Mouse (Mus musculus) hindbrain, embryonic 16.5 days (tissue): Measurements from ENCODE around the gene Trpc3. TPM values are rescaled to one million over a fixed set of nuclear protein-coding genes. Genes with fewer than 3 reads are reported as not detected.
"Not testable (repeated sequence)": the region's sequence is repeated elsewhere in the genome, so short reads cannot be mapped to it uniquely, and the experiment has no call there.

ENCODE experiments used
- ATAC-seq: fragments of 200-750 bp; cut with Nextera tagmentation; 2 replicates; pipeline ENCODE4 v1.8.0; 2017; ENCODE audit warnings: moderate TSS enrichment, moderate library complexity
- H3K27ac ChIP-seq: fragments of 300-500 bp; sonication (generic); 2 replicates; pipeline ENCODE4 v1.5.1; 2014; ENCODE audit warnings: low read depth, mild to moderate bottlenecking, control low read depth, low read length, moderate library complexity
- H3K27me3 ChIP-seq: fragments of 300-500 bp; sonication (generic); replicated peaks from 2 replicates; pipeline ENCODE4 v1.6.1; 2014; ENCODE audit warnings: low read length; ENCODE audit not compliant: control insufficient read depth, insufficient read depth
- H3K36me3 ChIP-seq: fragments of 300-500 bp; sonication (generic); 2 replicates; pipeline ENCODE4 v1.6.1; 2014; ENCODE audit warnings: mild to moderate bottlenecking, low read length, moderate library complexity, mixed read lengths; ENCODE audit not compliant: control insufficient read depth, insufficient read depth
- H3K4me1 ChIP-seq: fragments of 300-500 bp; sonication (generic); 2 replicates; pipeline ENCODE4 v1.6.1; 2014; ENCODE audit warnings: low read depth, low read length; ENCODE audit not compliant: control insufficient read depth, insufficient read depth
- H3K4me2 ChIP-seq: fragments of 300-500 bp; sonication (generic); 2 replicates; pipeline ENCODE4 v1.6.1; 2014; ENCODE audit warnings: mild to moderate bottlenecking, low read length, control low read depth, moderate library complexity
- H3K4me3 ChIP-seq: fragments of 300-500 bp; sonication (generic); 2 replicates; pipeline ENCODE4 v1.5.1; 2014; ENCODE audit warnings: mild to moderate bottlenecking, low read length, control low read depth, moderate library complexity
- H3K9ac ChIP-seq: fragments of 300-500 bp; sonication (generic); 2 replicates; pipeline ENCODE4 v1.6.1; 2014; ENCODE audit warnings: low read depth, mild to moderate bottlenecking, control low read depth, low read length, moderate library complexity
- H3K9me3 ChIP-seq: fragments of 300-500 bp; sonication (generic); 2 replicates; pipeline ENCODE4 v1.6.1; 2014; ENCODE audit warnings: mild to moderate bottlenecking, low read length, moderate library complexity; ENCODE audit not compliant: control insufficient read depth
- WGBS: fragments of 180-500 bp; shearing (Covaris S2); extraction: QIAGEN DNeasy Blood & Tissue Kit; methylation state at CpG from one replicate; pipeline ENCODE4 v1.1.7; 2014; 5-methylcytosine and 5-hydroxymethylcytosine counted together
- polyA plus RNA-seq: library from polyadenylated mRNA; unstranded; fragments of >200 nt; fragmentation: Nextera tagmentation; extraction: Ambion mirVana; gene quantifications from 2 replicates; pipeline ENCODE4 v1.2.1, GENCODE M21; 2015

The Trpc3 gene
- polyA plus RNA-seq, 1 experiment from 2014 or later = 11.3 TPM

DNA sequence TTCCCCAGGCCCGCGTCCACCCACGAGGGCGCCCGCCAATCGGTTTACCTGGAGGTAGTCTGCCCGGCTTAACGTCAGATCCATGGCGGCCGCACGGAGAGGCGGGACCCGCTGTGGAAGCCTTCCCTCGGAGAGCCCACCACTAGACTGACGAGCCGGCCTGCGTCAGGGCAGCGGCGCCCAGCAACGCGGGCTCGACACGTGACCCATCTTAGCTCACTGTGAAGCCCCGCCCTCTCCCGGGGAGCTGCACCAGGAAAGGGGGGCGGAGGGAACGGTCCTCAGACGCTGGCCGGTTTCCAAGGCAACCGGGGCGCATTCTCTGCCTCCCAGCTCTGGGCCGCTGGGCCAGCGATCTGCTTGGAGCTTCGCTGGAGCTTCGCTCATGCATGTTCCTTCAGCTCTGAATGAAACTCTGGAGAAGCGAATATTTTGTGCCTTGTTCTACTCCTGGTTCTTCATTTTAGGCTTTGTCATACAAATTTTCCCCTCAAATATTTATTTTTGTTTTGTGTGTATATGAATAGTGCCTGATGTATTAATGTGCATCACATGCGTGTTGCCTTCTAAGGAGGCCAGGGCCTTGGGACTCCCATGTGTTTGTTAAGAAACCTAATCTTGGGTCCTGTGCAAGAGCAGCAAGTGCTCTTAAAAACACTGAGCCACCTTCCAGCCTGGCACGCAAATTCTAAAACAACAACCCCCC lies 76.6 kb downstream of the Trpc3 start, which contains the start of gene Bbs7:
TSS of gene Bbs7 (minus strand) at position 276 of the 706 bp plus-strand sequence.
- H3K4me1 ChIP-seq = peaks cover 7% of the 10 kb centered on the region
- H3K9me3 ChIP-seq = no peaks in the 10 kb centered on the region
- peak within 1 kb of the TSS; percentile 84 for H3K27ac ChIP-seq
- peak within 1 kb of the TSS; percentile 86 for H3K4me3 ChIP-seq
- 2% methylated on average over 33 of the region's 38 CpGs for WGBS
- peak within 1 kb of the TSS; percentile 73 for H3K4me2 ChIP-seq
- ATAC-seq = peak; percentile 100
- H3K9ac ChIP-seq = peak within 1 kb of the TSS; percentile 95
- no peaks in the 10 kb centered on the region; the same call in 1 of the 2 replicates for H3K36me3 ChIP-seq
- no peaks in the 10 kb centered on the region for H3K27me3 ChIP-seq

DNA sequence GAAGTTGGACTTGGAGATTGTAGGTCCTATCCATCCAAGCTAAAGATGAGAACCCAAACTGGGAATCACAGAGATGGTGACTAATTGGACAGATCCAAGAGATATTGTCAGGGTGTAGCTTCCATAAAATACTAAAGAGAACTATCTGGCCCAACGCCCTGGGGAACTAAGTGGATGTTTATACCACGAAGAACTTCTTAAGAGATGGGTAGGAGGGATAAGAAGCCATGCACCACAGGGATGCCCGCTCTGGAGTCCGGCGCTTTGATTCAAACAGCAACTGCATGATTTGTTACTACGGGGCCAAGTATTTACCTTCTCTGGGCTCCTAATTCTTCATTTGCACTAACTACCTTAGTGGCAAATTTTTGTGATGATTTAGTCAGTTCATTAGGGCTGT lies 77.3 kb downstream of the Trpc3 start:
- Histone ChIP-seq H3K4me1 (peaks cover 7% of the 10 kb centered on the region), H3K36me3 (no peaks in the 10 kb centered on the region; the same call in 1 of the 2 replicates), H3K4me3 (peak overlapping the region; percentile 86), H3K4me2 (peak overlapping the region; percentile 73), H3K9me3 (no peaks in the 10 kb centered on the region), H3K9ac (peak overlapping the region; percentile 95), H3K27ac (peak overlapping the region; percentile 84), H3K27me3 (no peaks in the 10 kb centered on the region)
- ATAC-seq = peak; percentile 48
- WGBS = under 1% methylated on average over 6 of the region's 6 CpGs

DNA sequence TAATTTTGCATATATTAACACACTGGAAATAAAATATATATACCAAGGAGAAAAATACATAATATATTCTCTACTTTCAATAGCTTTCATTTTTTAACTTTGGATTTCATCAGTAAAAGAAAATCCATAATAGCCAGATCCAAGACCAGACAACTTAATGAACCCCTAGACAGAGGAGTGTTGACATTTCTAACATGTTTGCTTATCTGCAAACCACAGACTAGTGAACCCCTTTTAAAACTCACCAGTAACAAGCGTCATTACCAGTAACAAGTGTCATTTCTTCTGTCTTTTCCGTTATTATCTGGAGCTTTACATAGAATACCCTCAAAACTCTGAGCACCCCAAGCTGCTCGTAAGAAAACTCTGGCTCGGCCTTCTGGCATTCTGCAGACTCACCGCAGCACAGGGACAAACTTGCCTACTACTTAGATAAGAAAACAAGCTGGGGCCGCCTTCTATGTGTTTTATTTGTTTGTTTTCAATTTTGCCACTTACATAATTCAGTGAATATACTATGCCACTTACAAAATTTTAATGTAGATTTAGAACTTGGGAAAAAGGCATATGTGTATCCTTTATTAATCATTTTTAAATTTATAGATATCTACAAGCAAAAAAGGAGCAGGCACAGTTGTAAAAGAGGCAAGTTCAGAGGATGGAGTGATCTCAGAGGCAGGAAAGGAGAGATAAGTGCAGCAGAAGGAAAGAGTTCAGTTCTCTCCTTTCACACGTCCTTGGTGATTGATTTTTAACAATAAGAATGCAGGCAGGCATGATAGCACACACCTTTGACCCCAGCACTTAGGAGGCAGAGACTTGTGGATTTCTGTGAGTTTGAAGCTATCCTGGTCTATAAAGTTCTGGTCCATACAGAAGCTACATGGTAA lies 83.8 kb downstream of the Trpc3 start:
- no peaks in the 10 kb centered on the region for H3K9me3 ChIP-seq
- H3K4me1 ChIP-seq = no peaks in the 10 kb centered on the region
- H3K27ac ChIP-seq = no peak overlapping the region
- no peak for ATAC-seq
- no peak overlapping the region for H3K4me2 ChIP-seq
- 84% methylated on average over 7 of the region's 7 CpGs for WGBS
- H3K36me3 ChIP-seq = peaks cover 2% of the 10 kb centered on the region; the same call in 1 of the 2 replicates
- no peaks in the 10 kb centered on the region for H3K27me3 ChIP-seq
- H3K9ac ChIP-seq = no peak overlapping the region
- no peak overlapping the region for H3K4me3 ChIP-seq

GRCm38 (mm10) chr3:36599773-36600172 lies 90.2 kb downstream of the Trpc3 start:
- WGBS = 91% methylated on average over 8 of the region's 9 CpGs
- H3K4me1 ChIP-seq, H3K36me3 ChIP-seq, H3K4me2 ChIP-seq, H3K4me3 ChIP-seq, H3K9me3 ChIP-seq, ATAC-seq, H3K27me3 ChIP-seq, H3K9ac ChIP-seq, H3K27ac ChIP-seq: not testable (repeated sequence)

- no peaks in the 10 kb centered on the region for H3K27me3 ChIP-seq
- no peak for ATAC-seq
- H3K9ac ChIP-seq = no peak overlapping the region
- no peak overlapping the region for H3K4me3 ChIP-seq
- no peak overlapping the region for H3K4me2 ChIP-seq
- no peaks in the 10 kb centered on the region for H3K9me3 ChIP-seq
- H3K36me3 ChIP-seq = peaks cover 6% of the 10 kb centered on the region
- H3K4me1 ChIP-seq = no peaks in the 10 kb centered on the region
- no peak overlapping the region for H3K27ac ChIP-seq
- 66% methylated on average over 3 of the region's 3 CpGs for WGBS
Measured at GRCm38 (mm10) chr3:36598811-36599210, 91.2 kb downstream of the Trpc3 start.

DNA sequence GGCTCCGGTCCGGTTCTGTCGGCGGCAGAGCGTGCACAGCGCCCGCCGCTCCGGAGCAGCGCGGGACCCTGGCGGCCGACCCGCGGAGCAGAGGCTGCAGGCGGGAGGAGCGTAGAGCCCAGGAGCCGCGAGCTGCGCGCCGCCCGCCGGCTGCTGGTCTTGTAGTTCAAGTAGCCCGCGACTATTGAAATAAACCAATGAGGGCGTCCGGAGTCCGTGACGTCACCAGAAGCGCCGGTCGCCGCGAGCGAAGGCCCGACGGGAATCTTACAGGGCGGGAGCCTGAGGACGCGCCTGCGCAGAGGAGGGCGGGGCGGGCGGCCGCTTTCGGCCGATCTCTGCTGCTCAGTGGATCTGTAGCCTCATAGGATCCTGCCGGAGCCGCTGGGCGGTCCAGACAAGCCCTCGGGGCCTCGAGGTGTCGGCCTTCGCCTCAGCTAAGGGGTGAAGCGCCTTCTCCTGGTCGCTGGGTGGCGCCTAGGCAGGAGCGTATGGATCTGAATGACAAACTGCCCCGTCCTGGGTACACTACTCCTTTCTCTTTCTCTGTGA lies 118.1 kb downstream of the Trpc3 start, which contains the start of gene Ccna2:
TSS of gene Ccna2 (minus strand) at position 324 of the 552 bp plus-strand sequence.
- H3K36me3 ChIP-seq = peaks cover 8% of the 10 kb centered on the region
- H3K27ac ChIP-seq = peak within 1 kb of the TSS; percentile 71
- H3K4me1 ChIP-seq = peaks cover 6% of the 10 kb centered on the region
- ATAC-seq = peak; percentile 100
- H3K4me2 ChIP-seq = peak within 1 kb of the TSS; percentile 100
- peak within 1 kb of the TSS; percentile 71 for H3K9ac ChIP-seq
- under 1% methylated on average over 60 of the region's 60 CpGs for WGBS
- H3K4me3 ChIP-seq = peak within 1 kb of the TSS; percentile 77
- no peaks in the 10 kb centered on the region for H3K27me3 ChIP-seq
- no peaks in the 10 kb centered on the region for H3K9me3 ChIP-seq

- Histone ChIP-seq H3K27me3 (no peaks in the 10 kb centered on the region), H3K4me1 (peaks cover 6% of the 10 kb centered on the region), H3K4me2 (peak overlapping the region; percentile 100), H3K9me3 (no peaks in the 10 kb centered on the region), H3K27ac (no peak overlapping the region), H3K9ac (peak overlapping the region; percentile 65), H3K36me3 (peaks cover 12% of the 10 kb centered on the region), H3K4me3 (peak overlapping the region; percentile 77)
- ATAC-seq = no peak; the same call in 1 of the 2 replicates
- WGBS = under 1% methylated on average over 40 of the region's 46 CpGs
Measured at GRCm38 (mm10) chr3:36571361-36571826, 118.6 kb downstream of the Trpc3 start.
